ENCODE assay signal across 28 mouse cellular contexts in the genomic region with DNA sequence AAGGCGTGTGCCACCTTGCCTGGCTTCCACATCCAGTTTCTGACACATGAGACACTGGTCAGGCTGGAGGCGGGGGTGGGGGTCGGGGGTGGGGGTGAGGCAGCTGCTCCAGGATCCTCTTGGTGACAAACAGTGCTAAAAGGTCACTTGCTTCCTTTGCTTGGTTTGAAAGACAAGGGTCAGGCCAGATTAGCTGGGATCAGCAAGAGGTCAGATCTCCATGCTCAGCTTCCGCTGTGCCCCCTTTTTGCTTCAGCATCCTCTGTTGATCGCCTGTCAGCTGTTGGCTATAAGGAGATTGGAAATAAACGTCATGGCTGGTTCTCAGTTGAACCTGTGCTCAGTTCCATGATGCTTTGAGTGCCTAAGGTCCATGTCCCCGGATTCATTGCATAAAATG. TPM values are rescaled to one million over a fixed set of nuclear protein-coding genes. Genes with fewer than 3 reads are reported as not detected.
DNase-seq lines count a peak whose midpoint lies in the region; ATAC-seq lines count a peak whose summit lies in the region.
"Had no signal": no experiment of that assay in that cellular context is flagged by ENCODE, and none has a peak within 500 bp of the region (broad histone marks: within the 10 kb centered on the region; RNA-seq: fewer than 3 reads in every experiment).

No protein-coding gene starts in this region.

- no peak overlapping the region for H3K4me2 ChIP-seq in midbrain, embryonic 11.5 days
- H3K4me2 ChIP-seq: embryonic facial prominence, embryonic 13.5 days; embryonic facial prominence, embryonic 15.5 days; forebrain, embryonic 12.5 days had no signal

- H3K9ac ChIP-seq in midbrain, embryonic 11.5 days (ENCODE audit: low read length) = no peak overlapping the region
- H3K9ac ChIP-seq: embryonic facial prominence, embryonic 13.5 days; embryonic facial prominence, embryonic 15.5 days; forebrain, embryonic 12.5 days had no signal

- no peaks in the 10 kb centered on the region for H3K27me3 ChIP-seq in midbrain, embryonic 10.5 days (ENCODE audit: low read depth, poor library complexity, severe bottlenecking)
- no peaks in the 10 kb centered on the region for H3K27me3 ChIP-seq in midbrain, embryonic 11.5 days (ENCODE audit: control insufficient read depth, insufficient read depth, low read length)
- H3K27me3 ChIP-seq: embryonic facial prominence, embryonic 13.5 days; embryonic facial prominence, embryonic 15.5 days; forebrain, embryonic 12.5 days; Patski had no signal

- ATAC-seq in midbrain, embryonic 11.5 days (ENCODE audit: low FRiP score) = no peak
- ATAC-seq: forebrain, embryonic 14.5 days; forebrain, embryonic 16.5 days; Patski had no signal

- no peak overlapping the region for H3K4me3 ChIP-seq in midbrain, embryonic 10.5 days
- no peak overlapping the region for H3K4me3 ChIP-seq in midbrain, embryonic 11.5 days (ENCODE audit: low read depth, low read length)
- H3K4me3 ChIP-seq: embryonic facial prominence, embryonic 13.5 days; embryonic facial prominence, embryonic 15.5 days; erythroblast, embryonic 14.5 days; forebrain, embryonic 10.5 days; forebrain, embryonic 12.5 days had no signal

- H3K9me3 ChIP-seq in midbrain, embryonic 10.5 days (replicated peaks) = peaks cover under 1% of the 10 kb centered on the region; the same call in 1 of the 2 replicates
- no peaks in the 10 kb centered on the region for H3K9me3 ChIP-seq in midbrain, embryonic 11.5 days (ENCODE audit: control insufficient read depth, low read length)
- H3K9me3 ChIP-seq: embryonic facial prominence, embryonic 13.5 days; embryonic facial prominence, embryonic 15.5 days; forebrain, embryonic 12.5 days; G1E had no signal

- H3K4me1 ChIP-seq in midbrain, embryonic 10.5 days = no peaks in the 10 kb centered on the region; the same call in 1 of the 2 replicates
- no peaks in the 10 kb centered on the region for H3K4me1 ChIP-seq in midbrain, embryonic 11.5 days (ENCODE audit: control insufficient read depth, insufficient read depth, low read length)
- H3K4me1 ChIP-seq: embryonic facial prominence, embryonic 13.5 days; embryonic facial prominence, embryonic 15.5 days; forebrain, embryonic 10.5 days; forebrain, embryonic 12.5 days had no signal

- no peak overlapping the region for H3K27ac ChIP-seq in midbrain, embryonic 10.5 days (replicated peaks)
- H3K27ac ChIP-seq in midbrain, embryonic 11.5 days (ENCODE audit: low read depth, low read length) = no peak overlapping the region
- H3K27ac ChIP-seq: embryonic facial prominence, embryonic 13.5 days; embryonic facial prominence, embryonic 15.5 days; forebrain, embryonic 10.5 days; forebrain, embryonic 12.5 days had no signal

- peak; percentile 33 for DNase-seq in midbrain, embryonic 10.5 days (ENCODE audit: low spot score)
- no peak for DNase-seq in midbrain, embryonic 11.5 days (ENCODE audit: low spot score, missing footprints)
- peak; percentile 61 for DNase-seq in ES-CJ7 (ENCODE audit: low read depth, low spot score)
- peak; percentile 82 for DNase-seq in R1 (ENCODE audit: low read depth, low spot score)
- no peak for DNase-seq in ovary, postnatal 14 days (ENCODE audit: low spot score)
- DNase-seq in frontal cortex, postnatal 14 days (ENCODE audit: low spot score in 2 of 2) = no peak
- no peak for DNase-seq in layer of hippocampus, adult 8-10 months (ENCODE audit: low spot score in 2 of 2)
- DNase-seq: adrenal gland, adult 2 months; adrenal gland, postnatal 10 days; adrenal gland, postnatal 25 days; cerebellum, adult 11 months; cerebellum, adult 18-20 months; cerebellum, adult 8-10 months; cerebellum, adult 9-11 months; cerebellum, postnatal 14 days; cerebellum, postnatal 36 days; embryo, embryonic 11 days had no signal

- H3K36me3 ChIP-seq in midbrain, embryonic 10.5 days = no peaks in the 10 kb centered on the region
- H3K36me3 ChIP-seq in midbrain, embryonic 11.5 days (ENCODE audit: control insufficient read depth, insufficient read depth, low read length) = no peaks in the 10 kb centered on the region
- H3K36me3 ChIP-seq: embryonic facial prominence, embryonic 13.5 days; embryonic facial prominence, embryonic 15.5 days; forebrain, embryonic 10.5 days; forebrain, embryonic 12.5 days; G1E had no signal

- 46% methylated on average over 7 of the region's 7 CpGs for WGBS in midbrain, embryonic 10.5 days
- 54% methylated on average over 7 of the region's 7 CpGs for WGBS in midbrain, embryonic 11.5 days

RNA-seq across cellular contexts. Expression of a gene that starts 16.1 kb away (rescaled TPM):
- polyA plus RNA-seq in midbrain, embryonic 10.5 days (2016; fragmentation: Nextera tagmentation; extraction: Ambion mirVana) = 17.7 TPM in 2 replicates
- 11.4 and 12.5 TPM in 2 replicates for polyA plus RNA-seq in midbrain, embryonic 11.5 days (2014; fragmentation: Nextera tagmentation; extraction: Ambion mirVana)
- 10 to 100 TPM in 2 of 4 experiments, 1 to 10 TPM in 2; 2.1 to 22.9 (median 8.2) TPM for total RNA-seq in layer of hippocampus, adult 8-10 months (2022)

RNA-seq across cellular contexts. Expression of a gene that starts 32.4 kb away (rescaled TPM):
- 320 and 339 TPM in 2 replicates for polyA plus RNA-seq in midbrain, embryonic 10.5 days (2016; fragmentation: Nextera tagmentation; extraction: Ambion mirVana)
- 311 and 338 TPM in 2 replicates for polyA plus RNA-seq in midbrain, embryonic 11.5 days (2014; fragmentation: Nextera tagmentation; extraction: Ambion mirVana)
- total RNA-seq in layer of hippocampus, adult 8-10 months (2022) = 100 to 1,000 TPM; 165 to 238 (median 203) TPM

RNA-seq across cellular contexts. Expression of a gene that starts 49.8 kb away (rescaled TPM):
- not detected in 2 replicates for polyA plus RNA-seq in midbrain, embryonic 10.5 days (2016; fragmentation: Nextera tagmentation; extraction: Ambion mirVana)
- 0.03 TPM in 1 of 2 replicates, not detected in the other for polyA plus RNA-seq in midbrain, embryonic 11.5 days (2014; fragmentation: Nextera tagmentation; extraction: Ambion mirVana)
- total RNA-seq in layer of hippocampus, adult 8-10 months (2022) = 1 to 10 TPM in 1 of 4 experiments, under 1 TPM in 3; 0.29 to 1.7 (median 0.48) TPM
- total RNA-seq: adrenal gland, adult 2 months; adrenal gland, postnatal 10 days; adrenal gland, postnatal 25 days had no signal
- polyA plus RNA-seq: adrenal gland, adult 2 months; C2C12; embryonic facial prominence, embryonic 11.5 days; embryonic facial prominence, embryonic 13.5 days; erythroblast, embryonic 14.5 days; forebrain, embryonic 10.5 days; forebrain, embryonic 12.5 days; forebrain, embryonic 14.5 days; forebrain, embryonic 16.5 days; G1E; Patski had no signal

Comparison
In these comparisons a context has a peak if more than half of its experiments do, and no peak if none do; other contexts are left out.
1. DNase-seq: peak in midbrain, embryonic 10.5 days (single experiment), ES-CJ7 (single experiment) and R1 (single experiment); none in midbrain, embryonic 11.5 days (single experiment), ovary, postnatal 14 days (single experiment), frontal cortex, postnatal 14 days (0 of 2) and layer of hippocampus, adult 8-10 months (0 of 2).